Mouse (Mus musculus) hindbrain, embryonic 12.5 days (tissue): ENCODE results near the gene Ndufc1. TPM values are rescaled to one million over a fixed set of nuclear protein-coding genes. Genes with fewer than 3 reads are reported as not detected.
"Not testable (repeated sequence)": the region's sequence is repeated elsewhere in the genome, so short reads cannot be mapped to it uniquely, and the experiment has no call there.

Source experiments
- ATAC-seq: fragments of 200-750 bp; cut with Nextera tagmentation; 2 replicates; pipeline ENCODE4 v1.8.0; 2017; ENCODE audit warnings: moderate TSS enrichment; ENCODE audit not compliant: low FRiP score
- H3K27ac ChIP-seq: fragments of 300-500 bp; sonication (generic); 2 replicates; pipeline ENCODE4 v1.5.1; 2016; ENCODE audit warnings: mild to moderate bottlenecking
- H3K27me3 ChIP-seq: fragments of 300-500 bp; sonication (generic); 2 replicates; pipeline ENCODE4 v1.6.1; 2016; ENCODE audit warnings: mild to moderate bottlenecking
- H3K36me3 ChIP-seq: fragments of 300-500 bp; sonication (generic); 2 replicates; pipeline ENCODE4 v1.6.1; 2016; ENCODE audit warnings: mild to moderate bottlenecking
- H3K4me1 ChIP-seq: fragments of 300-500 bp; sonication (generic); 2 replicates; pipeline ENCODE4 v1.6.1; 2016
- H3K4me2 ChIP-seq: fragments of 300-500 bp; sonication (generic); replicated peaks from 2 replicates; pipeline ENCODE4 v1.6.1; 2016; ENCODE audit warnings: mild to moderate bottlenecking
- H3K4me3 ChIP-seq: fragments of 300-500 bp; sonication (generic); 2 replicates; pipeline ENCODE4 v1.5.1; 2016; ENCODE audit warnings: mild to moderate bottlenecking
- H3K9ac ChIP-seq: fragments of 300-500 bp; sonication (generic); 2 replicates; pipeline ENCODE4 v1.6.1; 2016; ENCODE audit warnings: mild to moderate bottlenecking, moderate library complexity
- H3K9me3 ChIP-seq: fragments of 300-500 bp; sonication (generic); replicated peaks from 2 replicates; pipeline ENCODE4 v1.6.1; 2016; ENCODE audit warnings: mild to moderate bottlenecking
- whole genome bisulfite sequencing: fragments of 180-500 bp; shearing (Covaris S2); methylation state at CpG from one replicate; pipeline ENCODE4 v1.1.7; 2016; 5-methylcytosine and 5-hydroxymethylcytosine counted together
- polyA plus RNA-seq: library from polyadenylated mRNA; unstranded; fragments of >200 nt; fragmentation: Nextera tagmentation; extraction: Ambion mirVana; gene quantifications from 2 replicates; pipeline ENCODE4 v1.2.1, GENCODE M21; 2016

Gene Ndufc1
- polyA plus RNA-seq = 692 and 752 TPM in 2 replicates

DNA sequence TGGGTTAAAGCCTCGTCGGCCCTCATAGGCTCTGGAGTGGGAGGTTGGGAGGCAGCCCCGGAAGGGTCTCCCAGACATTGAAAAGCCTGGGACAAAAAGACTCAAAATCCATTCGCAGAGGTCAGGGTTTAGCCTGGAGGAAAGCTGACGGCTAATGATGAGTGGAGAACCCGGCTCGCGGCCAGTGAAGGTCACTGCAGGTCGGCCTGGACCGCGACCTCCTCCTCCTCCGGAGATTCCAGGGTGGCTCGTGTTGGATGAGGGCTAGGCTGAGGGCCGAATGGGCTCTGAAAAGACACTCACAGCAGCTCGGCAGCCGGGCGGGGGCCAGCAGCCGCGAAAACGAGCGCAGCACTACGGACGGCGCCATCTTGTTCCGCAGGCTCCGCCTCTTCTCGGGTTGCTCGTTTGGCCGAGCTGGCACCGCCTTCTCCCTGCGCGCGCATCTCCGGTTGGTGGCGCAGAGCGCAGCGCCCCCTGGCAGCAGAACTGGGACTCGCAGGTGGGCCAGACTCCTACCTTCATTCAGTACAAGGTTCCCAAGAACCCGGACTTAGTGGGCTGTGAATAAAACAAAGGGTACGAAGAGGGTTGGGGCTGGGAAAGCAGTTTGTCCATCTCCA lies at the start of gene Ndufc1:
Gene Ndufc1 (minus strand): TSS at position 428 of the 623 bp plus-strand sequence.
- peak; percentile 95 for ATAC-seq
- peak within 1 kb of the TSS; percentile 73 for H3K4me2 ChIP-seq
- no peaks in the 10 kb centered on the region for H3K27me3 ChIP-seq
- peak within 1 kb of the TSS; percentile 97 for H3K27ac ChIP-seq
- H3K9me3 ChIP-seq = no peaks in the 10 kb centered on the region
- H3K4me3 ChIP-seq = peak within 1 kb of the TSS; percentile 74
- H3K36me3 ChIP-seq = peaks cover 20% of the 10 kb centered on the region
- H3K9ac ChIP-seq = peak within 1 kb of the TSS; percentile 92
- H3K4me1 ChIP-seq = peaks cover 12% of the 10 kb centered on the region
- WGBS = under 1% methylated on average over 39 of the region's 40 CpGs

DNA sequence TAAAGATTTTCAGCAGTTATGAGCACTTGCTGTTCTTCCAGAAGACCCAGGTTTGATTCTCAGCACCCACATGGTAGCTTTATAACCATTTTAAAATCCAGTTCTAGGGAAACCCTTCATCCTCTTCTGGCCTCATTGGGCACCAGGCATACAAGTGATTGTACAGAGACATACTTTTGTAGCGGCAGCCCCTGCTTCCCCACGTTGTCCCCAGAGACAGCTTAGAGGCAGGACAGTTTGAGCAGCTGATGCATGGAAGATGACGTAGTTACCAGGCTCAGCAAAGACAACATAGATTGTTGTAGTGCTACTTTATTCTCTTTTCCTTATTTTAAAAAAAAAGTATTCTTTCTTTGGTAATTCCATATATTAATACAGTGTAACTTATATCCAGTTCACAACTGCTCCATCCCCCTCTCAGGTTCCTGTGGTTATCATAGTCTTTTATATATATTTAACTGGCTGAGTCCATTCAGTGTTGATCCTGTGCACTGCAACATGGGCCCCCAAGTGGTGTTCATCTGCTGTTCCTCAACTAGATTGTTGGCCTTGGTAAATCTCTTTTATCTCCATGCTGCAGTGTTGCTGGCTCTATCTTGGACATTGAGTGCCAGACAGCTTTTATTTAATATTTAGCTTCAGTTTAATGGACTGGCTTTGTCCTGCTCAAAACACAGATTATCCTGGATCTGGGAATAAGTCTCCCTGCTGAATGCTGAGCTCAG lies 26.2 kb upstream of the Ndufc1 start:
- Histone ChIP-seq H3K27me3 (no peaks in the 10 kb centered on the region), H3K4me1 (no peaks in the 10 kb centered on the region), H3K9me3 (no peaks in the 10 kb centered on the region), H3K36me3 (peaks cover 6% of the 10 kb centered on the region; the same call in 1 of the 2 replicates), H3K4me3 (no peak overlapping the region), H3K4me2 (no peak overlapping the region), H3K27ac (no peak overlapping the region), H3K9ac (no peak overlapping the region)
- ATAC-seq = no peak
- 75% methylated on average over 3 of the region's 3 CpGs for WGBS

DNA sequence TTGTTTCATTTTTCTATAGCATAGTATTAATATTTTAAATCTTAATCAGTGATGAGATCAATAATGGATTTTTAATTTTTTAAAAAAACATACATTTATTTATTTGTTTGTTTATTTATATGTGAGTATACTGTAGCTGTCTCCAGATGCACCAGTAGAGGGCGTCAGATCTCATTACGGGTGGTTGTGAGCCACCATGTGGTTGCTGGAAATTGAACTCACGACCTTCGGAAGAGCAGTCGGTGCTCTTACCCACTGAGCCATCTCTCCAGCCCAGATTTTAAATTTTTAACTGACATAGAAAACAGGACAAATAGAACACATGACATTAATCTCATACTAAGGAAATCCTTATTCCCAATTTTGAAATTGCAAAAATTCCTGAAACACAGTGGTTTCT lies 25.6 kb upstream of the Ndufc1 start:
- not testable (repeated sequence) for H3K27me3 ChIP-seq, H3K27ac ChIP-seq, H3K9me3 ChIP-seq, ATAC-seq, H3K36me3 ChIP-seq, H3K4me2 ChIP-seq, H3K4me3 ChIP-seq, H3K4me1 ChIP-seq, H3K9ac ChIP-seq
- 84% methylated on average over 5 of the region's 5 CpGs for WGBS

DNA sequence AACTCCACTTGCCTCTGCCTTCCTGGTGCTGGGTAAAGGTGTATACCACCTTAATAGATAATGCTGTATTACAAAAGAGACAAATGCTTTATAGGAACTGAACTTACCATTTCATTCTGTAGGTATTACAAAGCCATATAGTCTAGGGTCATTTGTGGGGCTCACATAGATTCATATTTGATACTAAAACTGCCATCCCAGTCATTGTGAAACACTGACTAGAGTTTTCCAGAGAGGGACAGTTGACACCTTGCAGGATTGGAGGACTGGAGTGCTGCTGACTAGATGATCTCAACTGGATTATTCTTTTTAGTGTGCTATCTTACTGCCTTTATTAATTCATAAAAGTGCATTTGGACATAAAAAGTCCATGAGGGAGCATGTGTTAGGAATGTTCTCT lies 16.6 kb upstream of the Ndufc1 start:
- no peaks in the 10 kb centered on the region for H3K36me3 ChIP-seq
- H3K9me3 ChIP-seq = no peaks in the 10 kb centered on the region
- H3K4me3 ChIP-seq = no peak overlapping the region
- no peak overlapping the region for H3K27ac ChIP-seq
- H3K9ac ChIP-seq = no peak overlapping the region
- 0 out of 2 replicates have a peak, but pooled peaks cover 2% of the 10 kb centered on the region for H3K4me1 ChIP-seq
- H3K27me3 ChIP-seq = no peaks in the 10 kb centered on the region
- no peak overlapping the region for H3K4me2 ChIP-seq
- no peak for ATAC-seq

DNA sequence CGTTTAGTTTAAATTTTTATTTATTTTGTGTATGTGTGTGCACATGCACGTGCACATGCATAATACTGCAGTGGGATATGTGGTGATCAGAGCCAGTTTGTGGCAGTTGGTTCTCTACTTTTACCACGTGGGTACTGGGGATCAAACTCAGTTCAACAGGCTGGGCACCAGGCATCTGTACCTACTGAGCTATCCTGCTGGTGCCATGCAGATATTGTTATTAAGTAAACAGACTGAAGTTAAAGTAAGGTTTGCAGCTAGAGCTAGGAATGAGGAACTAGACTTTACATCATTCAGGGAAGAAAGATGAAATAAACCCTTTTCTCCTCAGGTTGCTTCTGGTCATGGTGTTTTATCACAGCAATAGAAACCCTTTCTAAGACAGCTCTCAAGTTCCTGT lies 13.1 kb upstream of the Ndufc1 start:
- Histone ChIP-seq H3K4me2 (no peak overlapping the region), H3K9ac (no peak overlapping the region), H3K27me3 (no peaks in the 10 kb centered on the region), H3K36me3 (no peaks in the 10 kb centered on the region), H3K9me3 (no peaks in the 10 kb centered on the region), H3K4me1 (peaks cover 15% of the 10 kb centered on the region), H3K27ac (no peak overlapping the region), H3K4me3 (no peak overlapping the region)
- no peak for ATAC-seq
- 90% methylated on average over 3 of the region's 3 CpGs for WGBS

DNA sequence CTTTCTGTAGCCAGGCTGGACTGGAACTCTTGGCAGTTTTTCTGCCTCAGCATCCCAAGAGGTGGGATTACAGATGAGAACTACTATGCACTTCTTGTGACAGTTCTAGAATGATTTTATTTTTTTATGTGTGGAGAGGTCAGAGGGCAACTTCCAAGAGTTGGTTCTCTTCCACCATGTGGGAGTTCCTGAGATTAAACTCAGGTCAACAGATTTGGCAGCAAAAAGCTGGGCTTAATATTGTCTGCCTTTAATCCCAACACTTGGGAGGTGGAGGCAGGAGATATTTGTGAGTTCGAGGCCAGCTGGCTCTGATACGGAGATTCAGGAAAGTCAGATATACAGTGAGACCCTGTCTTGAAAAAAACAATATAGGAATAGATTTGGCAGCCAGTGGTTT lies 9.2 kb upstream of the Ndufc1 start:
- Histone ChIP-seq H3K9me3 (no peaks in the 10 kb centered on the region), H3K9ac (no peak overlapping the region), H3K36me3 (no peaks in the 10 kb centered on the region), H3K4me3 (0 out of 2 replicates have a peak overlapping the region, but pooled peaks have one; percentile 7), H3K27ac (no peak overlapping the region), H3K4me1 (peaks cover 24% of the 10 kb centered on the region), H3K4me2 (peak overlapping the region; percentile 86), H3K27me3 (no peaks in the 10 kb centered on the region)
- WGBS = 70% methylated on average over 2 of the region's 2 CpGs
- no peak for ATAC-seq

DNA sequence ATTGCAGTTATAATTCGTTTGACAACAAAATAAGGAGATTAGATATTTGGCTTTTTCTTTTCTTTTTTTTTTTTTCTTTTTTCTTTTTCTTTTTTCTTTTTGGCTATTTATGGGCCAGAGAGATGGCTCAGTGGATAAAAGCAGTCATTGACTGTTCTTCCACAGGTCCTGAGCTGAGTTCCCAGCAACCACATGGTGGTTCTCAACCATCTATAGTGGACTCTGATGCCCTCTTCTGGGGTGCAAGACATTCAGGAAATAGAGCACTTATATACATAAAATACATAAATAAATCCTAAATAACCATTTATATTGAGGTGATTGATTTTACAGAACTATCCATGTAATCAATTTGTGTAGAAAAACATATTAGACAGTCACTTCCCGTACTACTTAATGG lies 8.7 kb upstream of the Ndufc1 start:
- Histone ChIP-seq H3K4me2 (peak overlapping the region; percentile 86), H3K27me3 (no peaks in the 10 kb centered on the region), H3K9me3 (no peaks in the 10 kb centered on the region), H3K4me3 (peak overlapping the region; percentile 91), H3K4me1 (peaks cover 24% of the 10 kb centered on the region), H3K9ac (no peak overlapping the region), H3K27ac (no peak overlapping the region), H3K36me3 (no peaks in the 10 kb centered on the region)
- ATAC-seq = no peak
- 58% methylated on average over 2 of the region's 2 CpGs for WGBS

DNA sequence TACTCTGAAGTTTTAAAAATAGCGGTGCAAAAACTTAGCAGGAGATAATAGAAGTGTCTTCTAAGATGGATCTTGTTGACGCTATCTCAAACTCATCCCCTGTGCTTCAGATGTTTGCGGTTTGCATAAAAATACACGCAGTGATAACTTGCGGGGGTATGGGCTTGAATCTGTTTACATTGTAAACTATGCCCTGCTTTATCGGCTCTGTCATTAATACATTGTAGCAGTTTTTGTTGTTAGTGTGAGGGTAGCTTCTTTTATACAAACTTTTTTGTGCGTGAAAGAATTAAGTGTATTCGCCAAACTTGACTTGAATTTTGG lies 8.3 kb upstream of the Ndufc1 start:
- Histone ChIP-seq H3K4me1 (peaks cover 24% of the 10 kb centered on the region), H3K9ac (peak overlapping the region; percentile 99), H3K36me3 (no peaks in the 10 kb centered on the region), H3K4me2 (peak overlapping the region; percentile 86), H3K9me3 (no peaks in the 10 kb centered on the region), H3K27me3 (no peaks in the 10 kb centered on the region), H3K27ac (0 out of 2 replicates have a peak overlapping the region, but pooled peaks have one; percentile 92), H3K4me3 (peak overlapping the region; percentile 91)
- WGBS = 8% methylated on average over 8 of the region's 8 CpGs
- no peak for ATAC-seq

DNA sequence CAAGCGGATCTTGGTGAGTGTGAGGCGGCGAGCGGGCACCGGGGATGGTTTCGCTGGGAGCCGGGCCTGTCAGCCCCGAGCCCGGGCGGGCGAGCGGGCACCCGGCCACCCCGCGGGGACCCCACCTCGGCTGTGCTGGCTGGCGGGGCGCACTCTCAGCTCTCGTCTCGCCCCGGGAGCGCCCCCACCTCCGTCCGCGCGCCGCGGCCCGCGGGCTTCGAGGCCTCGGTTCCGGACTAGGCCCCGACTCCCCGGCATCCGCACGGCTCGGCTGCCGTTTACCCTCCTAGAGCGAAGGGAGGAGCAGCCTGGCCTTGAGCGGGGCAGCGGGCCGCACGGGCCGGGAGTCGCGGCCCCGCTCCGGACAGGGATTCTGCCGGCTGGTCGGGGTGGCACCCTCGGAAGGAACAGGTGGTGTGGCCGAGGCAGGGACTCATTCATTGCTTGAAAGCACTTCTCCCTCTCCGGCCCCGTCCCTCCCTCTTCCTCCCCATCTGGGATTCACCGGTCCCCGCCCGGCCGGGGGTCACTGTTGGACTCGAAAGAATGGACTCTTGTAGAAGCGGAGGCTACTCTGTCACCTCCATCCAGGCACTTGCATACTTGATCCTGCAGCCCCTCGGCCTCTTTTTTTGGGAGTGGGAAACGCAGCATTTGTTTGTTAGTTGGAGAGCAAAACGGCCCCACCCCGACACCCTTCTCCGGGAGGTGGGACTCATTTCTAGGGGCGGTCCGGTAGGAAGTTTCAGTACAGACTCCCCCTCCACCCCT lies 7.8 kb upstream of the Ndufc1 start:
- ATAC-seq = peak; percentile 76
- Histone ChIP-seq H3K27me3 (no peaks in the 10 kb centered on the region), H3K9ac (peak overlapping the region; percentile 99), H3K4me3 (peak overlapping the region; percentile 91), H3K9me3 (no peaks in the 10 kb centered on the region), H3K27ac (peak overlapping the region; percentile 92), H3K4me2 (peak overlapping the region; percentile 86), H3K4me1 (peaks cover 22% of the 10 kb centered on the region), H3K36me3 (no peaks in the 10 kb centered on the region)
- whole genome bisulfite sequencing = 1% methylated on average over 63 of the region's 68 CpGs

DNA sequence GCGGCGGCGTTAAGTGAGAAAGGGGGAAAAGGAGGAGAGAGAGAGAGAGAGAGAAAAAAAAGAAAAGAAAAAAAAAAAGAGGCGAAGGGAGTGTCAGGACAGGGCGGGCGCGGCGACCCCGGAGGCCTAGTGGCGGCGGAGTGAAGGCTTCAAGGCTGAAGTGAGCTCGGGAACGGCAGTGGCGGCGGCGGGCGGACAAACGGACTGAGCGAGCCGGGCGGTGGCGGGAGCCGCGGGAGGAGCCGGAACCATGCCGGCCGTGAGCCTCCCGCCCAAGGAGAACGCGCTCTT lies 7.2 kb upstream of the Ndufc1 start:
- peaks cover 22% of the 10 kb centered on the region for H3K4me1 ChIP-seq
- under 1% methylated on average over 29 of the region's 30 CpGs for WGBS
- H3K4me2 ChIP-seq = peak overlapping the region; percentile 86
- peak overlapping the region; percentile 92 for H3K27ac ChIP-seq
- no peaks in the 10 kb centered on the region for H3K36me3 ChIP-seq
- peak overlapping the region; percentile 91 for H3K4me3 ChIP-seq
- H3K27me3 ChIP-seq = no peaks in the 10 kb centered on the region
- no peaks in the 10 kb centered on the region for H3K9me3 ChIP-seq
- peak; percentile 71 for ATAC-seq
- H3K9ac ChIP-seq = peak overlapping the region; percentile 99

DNA sequence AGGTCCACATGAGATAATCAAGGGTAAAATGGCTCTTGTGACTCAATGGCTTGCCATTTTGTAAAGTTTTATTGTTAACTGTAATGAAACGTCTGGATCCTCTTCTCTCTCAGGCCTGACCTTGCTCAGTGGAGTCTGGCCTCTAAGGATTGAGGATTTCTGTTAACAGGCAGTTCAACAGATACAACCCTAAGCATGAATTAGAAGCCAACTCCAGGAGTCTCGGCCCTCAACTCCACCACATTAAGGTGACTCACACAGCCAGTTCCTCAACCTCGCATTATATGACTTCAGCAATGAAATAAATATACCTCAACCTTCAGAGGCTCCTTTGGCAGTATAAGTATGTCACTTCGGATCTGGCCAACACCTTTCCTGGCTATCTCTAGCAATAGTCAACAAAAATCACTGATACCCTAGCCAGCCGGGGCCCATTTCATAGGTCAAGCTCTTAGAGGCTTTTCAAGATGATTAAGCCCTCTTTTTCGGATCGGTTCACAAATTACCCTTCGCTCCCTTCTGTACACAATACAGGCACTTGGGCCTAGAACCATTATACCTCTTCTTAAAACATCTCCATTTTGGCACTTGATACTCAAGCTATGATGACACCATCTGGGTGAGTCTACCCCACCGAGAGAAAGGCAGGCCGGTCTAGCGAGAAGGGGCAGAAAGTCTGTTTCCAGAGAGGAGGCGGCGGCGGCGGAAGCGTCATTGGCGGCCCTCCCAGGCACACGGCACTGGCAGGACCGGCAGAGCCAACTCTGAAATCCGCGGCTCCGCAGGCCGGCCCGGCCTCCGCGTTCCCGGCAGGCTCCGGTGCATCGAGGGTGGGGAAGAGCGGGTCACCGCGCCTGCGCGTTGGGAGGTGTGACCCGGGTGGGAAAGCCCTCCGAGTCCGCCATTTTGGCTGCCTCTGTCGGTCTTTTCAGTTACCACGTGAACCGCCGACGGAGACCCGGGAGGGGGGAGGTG lies 6.6 kb upstream of the Ndufc1 start, which contains the start of gene Naa15:
Gene Naa15 (plus strand): TSS at position 51 of the 975 bp plus-strand sequence.
- peak; percentile 93 for ATAC-seq
- no peaks in the 10 kb centered on the region for H3K36me3 ChIP-seq
- no peaks in the 10 kb centered on the region for H3K27me3 ChIP-seq
- 5% methylated on average over 43 of the region's 43 CpGs for WGBS
- H3K4me2 ChIP-seq = peak within 1 kb of the TSS; percentile 86
- peak within 1 kb of the TSS; percentile 99 for H3K9ac ChIP-seq
- H3K27ac ChIP-seq = peak within 1 kb of the TSS; percentile 92
- peaks cover 22% of the 10 kb centered on the region for H3K4me1 ChIP-seq
- H3K9me3 ChIP-seq = no peaks in the 10 kb centered on the region
- H3K4me3 ChIP-seq = peak within 1 kb of the TSS; percentile 91
